Mouse (Mus musculus) frontal cortex, postnatal 10 days (tissue): ENCODE data around the gene Ocln.
A peak's percentile ranks its signal among the peaks of the same experiment; 100 is the strongest.
"Not testable (repeated sequence)": the region's sequence is repeated elsewhere in the genome, so short reads cannot be mapped to it uniquely, and the experiment has no call there.

Experiments
- DNase-seq, 2 experiments: peaks; one replicate each; pipeline ENCODE4 v3.0.0; 2022; ENCODE audit warnings: low spot score in 2 of 2, mixed read lengths in 1 of 2

Gene Ocln

DNA sequence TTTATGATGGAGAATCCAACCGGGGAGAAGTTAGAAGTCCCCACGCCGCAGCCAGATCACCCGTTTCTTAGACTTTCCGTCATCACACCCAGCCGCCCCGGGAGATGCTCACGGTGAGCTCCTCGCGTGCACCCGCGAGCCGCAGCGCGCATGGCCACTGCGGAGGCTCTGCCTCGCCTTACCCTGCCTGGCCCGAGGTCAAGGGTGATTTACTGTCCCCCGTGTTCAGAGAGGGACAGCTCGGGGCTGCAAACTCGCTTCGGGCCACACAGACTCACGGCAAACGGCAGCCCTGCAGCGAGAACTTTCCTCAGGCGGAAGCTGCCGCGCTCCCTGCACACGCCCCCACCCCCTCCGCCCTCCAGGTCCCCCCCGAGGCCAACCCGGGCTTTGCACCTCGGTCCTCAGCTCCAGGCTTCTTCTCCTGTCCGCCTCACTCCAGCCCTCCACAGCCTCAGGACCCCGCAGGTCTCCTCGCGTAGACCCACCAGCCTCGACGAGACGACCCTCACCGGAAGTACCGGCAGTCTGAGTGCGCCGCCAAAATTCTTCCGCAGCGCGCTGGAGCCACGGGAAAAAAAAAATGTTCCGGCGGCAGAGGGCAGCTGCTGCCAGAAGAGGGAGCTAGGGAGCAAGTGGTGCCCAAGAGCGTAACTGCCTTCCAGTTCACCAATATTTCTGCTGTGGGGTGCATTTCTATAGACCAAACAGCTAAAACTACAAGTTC is 60.3 kb downstream of the Ocln start, which contains the start of gene Gtf2h2:
Gene Gtf2h2, minus strand, starts transcription at position 519 of the 727 bp plus-strand sequence.
- DNase-seq: peak; percentile 57 to 81

DNA sequence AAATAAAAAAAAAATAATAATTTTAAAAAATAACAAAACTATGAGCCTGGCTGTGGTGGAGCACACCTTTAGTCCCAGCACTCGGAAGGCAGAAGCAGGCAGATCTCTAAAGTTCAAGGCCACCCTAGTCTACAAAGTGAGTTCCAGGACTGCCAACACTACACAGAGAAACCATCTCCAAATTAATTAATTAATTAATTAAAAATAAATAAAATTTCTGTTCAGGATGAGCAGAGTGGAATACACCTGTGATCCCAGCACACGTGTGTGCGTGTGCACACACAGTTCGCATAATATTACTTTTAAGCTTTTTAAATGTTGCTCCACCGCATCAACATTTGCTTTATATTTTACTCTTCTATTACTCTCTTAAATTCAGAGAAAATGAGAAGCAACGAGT is 60.9 kb downstream of the Ocln start:
- DNase-seq: no peak

DNA sequence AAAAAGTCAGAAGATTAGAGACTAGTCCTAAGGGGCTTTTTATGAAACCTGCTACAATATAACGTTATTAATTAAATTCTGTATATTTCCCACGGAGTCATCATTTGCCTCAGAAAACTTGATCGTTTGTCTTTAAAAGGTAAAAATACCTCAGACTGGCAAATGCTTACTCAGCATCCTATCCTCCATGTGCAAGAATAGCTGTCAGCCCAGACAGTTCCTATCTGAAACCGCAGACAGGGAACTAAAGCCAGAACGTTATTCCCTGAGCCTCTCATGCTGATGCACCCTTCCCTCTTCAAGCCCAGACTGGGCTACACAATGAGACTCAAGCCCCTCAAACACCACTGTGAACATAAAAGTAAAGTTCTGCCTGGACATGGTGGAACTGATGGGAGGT is 62.1 kb downstream of the Ocln start:
- no peak for DNase-seq

DNA sequence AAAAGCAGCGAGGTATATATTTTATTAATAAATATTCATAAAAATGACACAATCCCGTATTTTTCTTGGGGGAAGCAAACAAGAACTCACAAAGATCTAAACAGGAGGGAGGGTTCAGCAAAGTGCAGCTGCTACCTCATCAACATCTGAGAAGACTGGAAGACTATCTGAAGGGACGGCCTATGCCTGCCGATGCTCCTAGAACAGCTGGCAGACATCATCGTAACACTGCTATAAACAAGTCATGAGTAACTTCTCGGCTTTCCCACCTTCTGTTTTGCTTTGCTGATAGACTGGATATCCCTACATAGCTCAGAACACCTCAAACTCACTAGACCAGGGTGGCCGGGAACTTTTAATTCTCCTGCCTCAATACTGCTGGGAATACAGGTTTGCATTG is 68.9 kb downstream of the Ocln start:
- no peak for DNase-seq

DNA sequence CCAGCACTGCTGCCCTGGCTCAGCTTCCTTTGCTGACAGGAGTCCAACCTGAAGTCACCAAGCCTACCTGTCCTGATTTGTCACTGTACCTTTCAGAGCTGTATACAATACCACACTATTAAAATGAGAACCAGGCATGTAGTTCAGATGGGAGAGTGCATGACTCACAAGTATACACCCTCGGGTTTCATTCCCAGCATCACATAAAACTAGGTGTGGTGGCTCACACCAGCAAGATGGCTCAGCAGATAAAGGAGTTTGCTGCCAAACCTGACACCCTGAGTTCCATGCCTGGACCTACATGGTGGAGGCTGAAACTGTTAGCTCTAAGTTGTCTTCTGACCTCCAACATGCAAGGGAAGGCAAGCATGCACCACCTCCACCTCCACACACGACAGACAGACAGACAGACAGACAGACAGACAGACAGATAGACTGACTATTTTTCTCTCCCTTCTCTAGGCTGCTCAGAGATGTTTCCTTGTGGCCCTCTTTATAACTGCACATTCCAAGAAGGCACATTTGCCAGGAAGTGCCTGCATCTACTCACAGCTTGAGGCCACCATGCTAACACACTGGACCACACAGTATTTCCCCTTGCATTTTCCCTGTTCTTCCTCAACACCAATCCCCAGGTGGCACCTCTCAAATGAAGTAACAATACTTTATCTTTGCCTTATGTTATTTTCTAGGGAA is 88.8 kb downstream of the Ocln start:
- DNase-seq: no peak

DNA sequence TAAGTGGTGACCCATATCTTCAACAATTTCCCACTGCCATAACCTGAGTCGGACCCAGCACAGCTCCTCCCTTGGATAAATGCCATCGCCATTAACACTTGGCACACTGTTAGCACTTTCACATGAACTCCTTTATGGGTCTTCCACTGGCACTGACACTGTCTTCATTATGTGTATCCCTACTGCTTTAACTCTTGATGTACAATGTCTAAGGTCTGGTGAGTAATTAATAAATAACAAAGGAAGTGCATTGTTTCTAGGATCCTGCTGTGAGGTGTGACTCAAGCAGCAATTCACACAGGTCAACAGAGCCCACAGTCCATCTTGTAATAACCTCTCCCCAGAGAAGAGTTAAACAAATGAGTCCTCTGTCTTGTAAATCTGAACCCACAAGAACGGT is 91.2 kb downstream of the Ocln start:
- no peak for DNase-seq

DNA sequence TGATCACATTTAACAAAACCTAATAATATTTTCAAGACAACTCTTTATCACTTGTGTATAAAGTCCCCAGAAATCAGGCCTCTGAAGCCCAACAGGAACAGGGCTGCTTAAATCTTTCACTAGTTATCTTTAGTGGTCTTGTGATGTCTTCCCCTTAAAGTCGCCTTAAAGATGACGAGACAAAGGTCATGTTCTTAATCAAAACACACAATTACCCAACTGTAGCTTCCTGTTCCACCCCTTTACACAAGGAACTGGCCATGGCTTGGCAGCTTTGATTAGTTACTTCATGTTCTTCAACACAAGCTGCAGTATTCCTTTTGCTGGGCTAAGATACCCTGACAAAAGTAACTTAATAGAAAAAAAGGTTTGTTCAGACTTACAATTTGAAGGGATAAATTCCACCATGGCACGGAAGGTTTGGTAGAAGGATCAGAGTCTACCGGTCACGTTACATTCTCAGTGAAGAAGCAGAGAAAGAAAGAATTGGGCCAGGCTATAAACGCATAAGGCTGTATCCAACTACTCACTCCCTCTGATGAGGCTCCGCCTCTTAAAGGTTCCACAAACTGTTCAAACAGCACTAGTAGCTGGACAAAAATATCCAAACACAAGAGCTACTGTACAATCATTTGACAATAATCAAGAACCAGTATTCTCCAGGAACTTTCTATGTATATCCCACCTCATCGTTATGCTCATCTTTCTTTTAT is 99.9 kb downstream of the Ocln start, which contains the start of gene Naip1:
Gene Naip1, minus strand, starts transcription at position 455 of the 713 bp plus-strand sequence.
- DNase-seq: not testable (repeated sequence)

DNA sequence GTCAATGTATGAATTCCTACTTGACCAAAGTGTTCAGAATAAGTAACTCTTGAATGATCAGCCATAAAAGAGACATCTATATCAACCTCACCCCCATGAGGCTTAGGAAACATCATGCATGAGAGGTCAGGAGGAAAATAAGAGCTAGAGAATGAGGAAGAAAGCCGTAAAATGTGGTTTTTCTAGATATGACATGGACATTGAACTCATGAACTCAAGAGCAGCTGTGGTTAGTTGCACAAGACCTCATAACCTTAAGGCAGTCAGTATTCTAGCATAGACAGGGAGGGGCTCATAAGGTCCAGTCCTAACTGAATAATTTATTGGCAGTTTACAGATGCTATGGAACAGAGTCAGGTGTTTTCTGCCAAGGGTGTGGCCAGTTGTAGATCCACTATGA is 103.0 kb downstream of the Ocln start:
- no peak for DNase-seq
